Mouse (Mus musculus): ENCODE results near the gene Padi2. TPM values are rescaled to one million over a fixed set of nuclear protein-coding genes. Genes with fewer than 3 reads are reported as not detected.

The Padi2 gene
- total and polyA plus RNA-seq, 3 experiments, result 0.21 to 0.82 TPM; not detected in 1

GRCm38 (mm10) chr4:140946580-140947205, 40.5 kb downstream of the Padi2 start:
- H3K4me3 ChIP-seq (ENCODE audit: low read depth, low read length), result no peak overlapping the region
- no peaks in the 10 kb centered on the region for H3K36me3 ChIP-seq (replicated peaks)
- peaks cover 15% of the 10 kb centered on the region; the same call in 1 of the 2 replicates for H3K27me3 ChIP-seq (ENCODE audit: insufficient read depth, low read length)
- ATAC-seq (ENCODE audit: extremely low read depth, insufficient number of reproducible peaks, low FRiP score, poor library complexity, severe bottlenecking), result no peak
- no peak for DNase-seq (ENCODE audit: low spot score)
- no peak for TF ChIP-seq GATA1 (IDR thresholded peaks at IDR 0.05; ENCODE audit: borderline replicate concordance, low read length)
- no peak for TF ChIP-seq CTCF (IDR thresholded peaks at IDR 0.05; ENCODE audit: low read depth, low read length)
- TF ChIP-seq POLR2AphosphoS5 (IDR thresholded peaks at IDR 0.05; ENCODE audit: insufficient replicate concordance, low read depth, low read length), result no peak
- TF ChIP-seq TAL1 (conservative IDR thresholded peaks at IDR 0.05; ENCODE audit: low read depth, low read length), result no peak
- TF ChIP-seq GATA2 (IDR thresholded peaks at IDR 0.05; ENCODE audit: borderline replicate concordance, low read depth, low read length), result no peak
- H3K4me1 ChIP-seq (ENCODE audit: insufficient read depth, low read depth, low read length), result no peaks in the 10 kb centered on the region
- H3K9me3 ChIP-seq (replicated peaks), result no peaks in the 10 kb centered on the region

GRCm38 (mm10) chr4:140947487-140948440, 41.6 kb downstream of the Padi2 start:
- ATAC-seq (ENCODE audit: extremely low read depth, insufficient number of reproducible peaks, low FRiP score, poor library complexity, severe bottlenecking), result no peak
- no peaks in the 10 kb centered on the region for H3K36me3 ChIP-seq (replicated peaks)

GRCm38 (mm10) chr4:140948481-140948880, 42.3 kb downstream of the Padi2 start:
- Histone ChIP-seq H3K27me3 (ENCODE audit: insufficient read depth, low read length) (peaks cover 15% of the 10 kb centered on the region; the same call in 1 of the 2 replicates), H3K4me3 (ENCODE audit: low read depth, low read length) (no peak overlapping the region), H3K9me3 (replicated peaks) (no peaks in the 10 kb centered on the region), H3K4me1 (ENCODE audit: insufficient read depth, low read depth, low read length) (peaks cover 5% of the 10 kb centered on the region; the same call in 1 of the 2 replicates), H3K36me3 (replicated peaks) (no peaks in the 10 kb centered on the region)
- TF ChIP-seq POLR2AphosphoS5 (IDR thresholded peaks at IDR 0.05; ENCODE audit: insufficient replicate concordance, low read depth, low read length), result no peak
- no peak for TF ChIP-seq TAL1 (conservative IDR thresholded peaks at IDR 0.05; ENCODE audit: low read depth, low read length)
- DNase-seq (ENCODE audit: low spot score) (no peak), ATAC-seq (ENCODE audit: extremely low read depth, insufficient number of reproducible peaks, low FRiP score, poor library complexity, severe bottlenecking) (no peak)

More at GRCm38 (mm10) chr4:140947487-140948440, 41.6 kb downstream of the Padi2 start:
- no peaks in the 10 kb centered on the region for H3K9me3 ChIP-seq (replicated peaks)
- peaks cover 15% of the 10 kb centered on the region; the same call in 1 of the 2 replicates for H3K27me3 ChIP-seq (ENCODE audit: insufficient read depth, low read length)
- DNase-seq (ENCODE audit: low spot score), result no peak
- TF ChIP-seq TAL1 (conservative IDR thresholded peaks at IDR 0.05; ENCODE audit: low read depth, low read length) (no peak), GATA1 (IDR thresholded peaks at IDR 0.05; ENCODE audit: borderline replicate concordance, low read length) (no peak), GATA2 (IDR thresholded peaks at IDR 0.05; ENCODE audit: borderline replicate concordance, low read depth, low read length) (no peak), CTCF (IDR thresholded peaks at IDR 0.05; ENCODE audit: low read depth, low read length) (no peak), POLR2AphosphoS5 (IDR thresholded peaks at IDR 0.05; ENCODE audit: insufficient replicate concordance, low read depth, low read length) (no peak)
- H3K4me3 ChIP-seq (ENCODE audit: low read depth, low read length), result no peak overlapping the region
- H3K4me1 ChIP-seq (ENCODE audit: insufficient read depth, low read depth, low read length), result peaks cover 5% of the 10 kb centered on the region; the same call in 1 of the 2 replicates

- DNase-seq (ENCODE audit: low spot score) (no peak), ATAC-seq (ENCODE audit: extremely low read depth, insufficient number of reproducible peaks, low FRiP score, poor library complexity, severe bottlenecking) (no peak)
- Histone ChIP-seq H3K4me3 (ENCODE audit: low read depth, low read length) (no peak overlapping the region), H3K27me3 (ENCODE audit: insufficient read depth, low read length) (peaks cover 14% of the 10 kb centered on the region; the same call in 1 of the 2 replicates), H3K9me3 (replicated peaks) (no peaks in the 10 kb centered on the region), H3K4me1 (ENCODE audit: insufficient read depth, low read depth, low read length) (peaks cover 5% of the 10 kb centered on the region; the same call in 1 of the 2 replicates), H3K36me3 (replicated peaks) (no peaks in the 10 kb centered on the region)
- TF ChIP-seq CTCF (IDR thresholded peaks at IDR 0.05; ENCODE audit: low read depth, low read length) (no peak), POLR2AphosphoS5 (IDR thresholded peaks at IDR 0.05; ENCODE audit: insufficient replicate concordance, low read depth, low read length) (no peak), GATA1 (IDR thresholded peaks at IDR 0.05; ENCODE audit: borderline replicate concordance, low read length) (no peak), GATA2 (IDR thresholded peaks at IDR 0.05; ENCODE audit: borderline replicate concordance, low read depth, low read length) (no peak), TAL1 (conservative IDR thresholded peaks at IDR 0.05; ENCODE audit: low read depth, low read length) (no peak)
These were observed 42.9 kb downstream of the Padi2 start for GRCm38 (mm10) chr4:140949052-140949451.

- no peak for TF ChIP-seq CTCF (IDR thresholded peaks at IDR 0.05; ENCODE audit: low read depth, low read length)
- no peak for TF ChIP-seq GATA2 (IDR thresholded peaks at IDR 0.05; ENCODE audit: borderline replicate concordance, low read depth, low read length)
- TF ChIP-seq POLR2AphosphoS5 (IDR thresholded peaks at IDR 0.05; ENCODE audit: insufficient replicate concordance, low read depth, low read length), result no peak
- no peaks in the 10 kb centered on the region for H3K9me3 ChIP-seq (replicated peaks)
- DNase-seq (ENCODE audit: low spot score), result no peak
- H3K4me3 ChIP-seq (ENCODE audit: low read depth, low read length), result no peak overlapping the region
- H3K27me3 ChIP-seq (ENCODE audit: insufficient read depth, low read length), result peaks cover 9% of the 10 kb centered on the region; the same call in 1 of the 2 replicates
- no peaks in the 10 kb centered on the region for H3K36me3 ChIP-seq (replicated peaks)
- ATAC-seq (ENCODE audit: extremely low read depth, insufficient number of reproducible peaks, low FRiP score, poor library complexity, severe bottlenecking), result no peak
- peaks cover 5% of the 10 kb centered on the region; the same call in 1 of the 2 replicates for H3K4me1 ChIP-seq (ENCODE audit: insufficient read depth, low read depth, low read length)
These were observed 43.5 kb downstream of the Padi2 start for GRCm38 (mm10) chr4:140949616-140950015.

- H3K4me3 ChIP-seq (ENCODE audit: low read depth, low read length), result no peak overlapping the region
- H3K36me3 ChIP-seq (replicated peaks), result no peaks in the 10 kb centered on the region
- no peaks in the 10 kb centered on the region for H3K9me3 ChIP-seq (replicated peaks)
- ATAC-seq (ENCODE audit: extremely low read depth, insufficient number of reproducible peaks, low FRiP score, poor library complexity, severe bottlenecking) (no peak), DNase-seq (ENCODE audit: low spot score) (no peak)
- peaks cover 5% of the 10 kb centered on the region; the same call in 1 of the 2 replicates for H3K4me1 ChIP-seq (ENCODE audit: insufficient read depth, low read depth, low read length)
- TF ChIP-seq TAL1 (conservative IDR thresholded peaks at IDR 0.05; ENCODE audit: low read depth, low read length) (no peak), POLR2AphosphoS5 (IDR thresholded peaks at IDR 0.05; ENCODE audit: insufficient replicate concordance, low read depth, low read length) (no peak), CTCF (IDR thresholded peaks at IDR 0.05; ENCODE audit: low read depth, low read length) (no peak), GATA2 (IDR thresholded peaks at IDR 0.05; ENCODE audit: borderline replicate concordance, low read depth, low read length) (no peak), GATA1 (IDR thresholded peaks at IDR 0.05; ENCODE audit: borderline replicate concordance, low read length) (no peak)
- peaks cover 10% of the 10 kb centered on the region for H3K27me3 ChIP-seq (ENCODE audit: insufficient read depth, low read length)
These were observed 44.4 kb downstream of the Padi2 start for GRCm38 (mm10) chr4:140950574-140950973.

Measured in G1E (cell line).